Mouse (Mus musculus): ENCODE results near the gene Irf5. TPM values are rescaled to one million over a fixed set of nuclear protein-coding genes. Genes with fewer than 3 reads are reported as not detected.
A peak's percentile ranks its signal among the peaks of the same experiment; 100 is the strongest.

The Irf5 gene
- polyA plus RNA-seq, 1 experiment, result 14.9 TPM

DNA sequence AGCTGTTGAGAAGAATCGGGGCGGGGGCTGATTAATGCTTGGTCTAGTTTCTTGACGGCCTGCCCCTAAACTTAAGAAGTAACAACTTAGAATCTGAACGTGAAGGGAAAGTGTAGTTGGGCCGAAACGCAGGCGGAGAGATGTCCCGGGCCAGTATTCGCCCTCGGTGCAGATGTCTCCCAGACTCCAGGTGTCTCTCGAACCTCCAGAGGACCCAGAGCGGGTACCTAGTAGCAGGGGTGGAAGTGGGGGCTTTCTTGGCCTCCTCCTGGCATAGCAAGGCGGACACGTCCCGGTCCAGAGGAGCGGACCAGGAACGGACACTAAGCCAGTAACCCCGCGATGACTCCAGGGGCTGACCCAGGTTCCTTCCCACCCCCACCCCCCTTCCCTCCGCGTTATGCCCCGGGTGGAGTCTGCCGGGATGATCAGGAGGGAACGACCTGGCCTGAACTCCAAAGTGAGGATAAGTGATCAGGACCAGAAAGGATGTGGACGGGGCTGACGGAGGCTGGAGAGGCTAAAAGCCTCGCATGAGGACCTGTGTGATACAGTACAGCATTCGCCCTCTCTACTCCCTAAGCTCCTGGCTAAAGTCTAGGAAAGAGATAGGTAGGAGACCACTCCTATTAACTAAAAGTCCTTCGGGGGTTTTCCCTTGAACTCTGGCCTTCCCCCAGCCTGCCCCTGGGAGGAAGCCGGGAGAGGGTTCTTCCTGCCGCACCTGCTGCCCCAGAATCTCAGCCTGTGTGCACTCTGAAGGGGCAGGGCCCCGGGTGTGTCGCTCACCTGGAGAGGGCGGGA is 1.1 kb downstream of the Irf5 start:
- no peak; the same call in 1 of the 2 replicates for TF ChIP-seq POLR2A (IDR thresholded peaks at IDR 0.05; ENCODE audit: low read depth, low read length)
- TF ChIP-seq CTCF (IDR thresholded peaks at IDR 0.05; ENCODE audit: extremely low read depth, insufficient read length, insufficient replicate concordance, low read depth, low read length), result no peak
- Histone ChIP-seq H3K27me3 (ENCODE audit: control insufficient read depth, insufficient read depth, low read length) (peaks cover 9% of the 10 kb centered on the region), H3K4me1 (ENCODE audit: control insufficient read depth, insufficient read depth, insufficient read length, low read length) (peaks cover 21% of the 10 kb centered on the region; the same call in 1 of the 2 replicates), H3K27ac (ENCODE audit: insufficient read depth, low read depth, low read length) (peak overlapping the region; percentile 53; the same call in 1 of the 2 replicates), H3K36me3 (ENCODE audit: control insufficient read depth, insufficient read depth, low read length) (no peaks in the 10 kb centered on the region), H3K4me3 (ENCODE audit: low read depth, low read length) (peak overlapping the region; percentile 81)
- WGBS, result 5% methylated on average over 34 of the region's 34 CpGs

DNA sequence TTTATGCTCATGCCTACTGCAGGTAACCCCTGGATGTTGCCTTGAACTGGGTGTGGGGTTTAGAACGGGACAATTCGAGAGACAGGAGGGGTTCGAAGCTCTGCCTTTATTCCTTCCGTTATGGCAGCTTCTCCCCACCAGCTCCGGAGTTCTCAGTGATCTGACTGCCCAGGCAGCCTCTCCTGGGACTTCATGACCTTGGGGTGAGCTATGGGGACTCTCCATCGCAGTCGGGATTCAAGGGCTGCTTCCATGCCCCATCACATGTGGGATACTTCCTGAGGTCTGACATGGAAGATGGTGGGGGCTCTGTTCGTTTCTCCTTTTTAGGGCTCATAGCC is 1.7 kb downstream of the Irf5 start:
- Histone ChIP-seq H3K27ac (ENCODE audit: insufficient read depth, low read depth, low read length) (peak overlapping the region; percentile 53), H3K4me1 (ENCODE audit: control insufficient read depth, insufficient read depth, insufficient read length, low read length) (peaks cover 21% of the 10 kb centered on the region; the same call in 1 of the 2 replicates), H3K36me3 (ENCODE audit: control insufficient read depth, insufficient read depth, low read length) (no peaks in the 10 kb centered on the region), H3K4me3 (ENCODE audit: low read depth, low read length) (peak overlapping the region; percentile 81), H3K27me3 (ENCODE audit: control insufficient read depth, insufficient read depth, low read length) (peaks cover 9% of the 10 kb centered on the region)
- TF ChIP-seq POLR2A (IDR thresholded peaks at IDR 0.05; ENCODE audit: low read depth, low read length) (0 out of 2 replicates have a peak, but pooled peaks have one; percentile 13), CTCF (IDR thresholded peaks at IDR 0.05; ENCODE audit: extremely low read depth, insufficient read length, insufficient replicate concordance, low read depth, low read length) (no peak)
- 10% methylated on average over 8 of the region's 8 CpGs for WGBS

DNA sequence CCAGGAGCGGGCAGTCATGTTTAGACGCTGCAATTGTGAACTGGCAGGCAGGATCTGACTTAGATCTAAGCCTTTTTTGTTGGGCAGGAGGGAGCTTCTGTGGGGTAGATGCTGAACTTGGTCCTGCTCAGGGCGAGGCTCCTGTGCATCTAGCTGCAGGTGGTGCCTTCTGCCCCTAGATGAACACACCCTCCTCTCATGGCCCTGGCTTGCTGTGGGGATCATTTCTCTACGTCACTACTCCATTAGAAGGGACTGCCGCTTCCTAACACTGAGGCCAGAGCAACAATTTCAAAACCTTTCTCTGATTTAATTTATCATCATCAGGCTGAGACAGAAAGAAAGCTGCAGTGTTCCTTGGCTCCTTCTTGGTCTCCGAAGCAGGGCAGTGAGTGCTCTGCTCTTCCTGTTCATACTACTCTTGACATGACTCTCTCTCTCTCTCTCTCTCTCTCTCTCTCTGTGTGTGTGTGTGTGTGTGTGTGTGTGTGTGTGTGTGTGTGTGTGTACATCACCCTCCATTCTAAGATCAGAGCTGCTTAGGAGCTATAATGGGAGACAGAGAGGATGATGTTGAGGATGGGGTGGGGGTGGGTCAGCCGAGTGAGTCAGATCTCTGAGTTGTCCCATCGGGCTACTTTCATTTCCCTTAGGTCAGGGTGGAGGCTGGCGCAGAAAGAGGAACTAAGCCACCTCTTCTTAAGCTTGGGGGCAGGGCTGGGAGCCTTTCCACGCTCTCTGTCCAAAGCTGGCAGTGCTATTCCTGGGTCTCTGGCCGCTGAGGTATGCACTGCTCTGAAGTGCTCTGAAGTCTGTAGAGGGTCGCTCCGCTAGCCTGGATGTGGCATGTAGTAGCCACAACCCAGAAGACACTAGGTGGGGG is 2.4 kb downstream of the Irf5 start:
- Histone ChIP-seq H3K27me3 (ENCODE audit: control insufficient read depth, insufficient read depth, low read length) (peaks cover 9% of the 10 kb centered on the region), H3K4me3 (ENCODE audit: low read depth, low read length) (peak overlapping the region; percentile 81), H3K27ac (ENCODE audit: insufficient read depth, low read depth, low read length) (peak overlapping the region; percentile 53), H3K36me3 (ENCODE audit: control insufficient read depth, insufficient read depth, low read length) (no peaks in the 10 kb centered on the region), H3K4me1 (ENCODE audit: control insufficient read depth, insufficient read depth, insufficient read length, low read length) (peaks cover 18% of the 10 kb centered on the region; the same call in 1 of the 2 replicates)
- 25% methylated on average over 13 of the region's 13 CpGs for WGBS
- TF ChIP-seq CTCF (IDR thresholded peaks at IDR 0.05; ENCODE audit: extremely low read depth, insufficient read length, insufficient replicate concordance, low read depth, low read length) (no peak), POLR2A (IDR thresholded peaks at IDR 0.05; ENCODE audit: low read depth, low read length) (no peak)

- WGBS, result 25% methylated on average over 2 of the region's 2 CpGs
- Histone ChIP-seq H3K4me1 (ENCODE audit: control insufficient read depth, insufficient read depth, insufficient read length, low read length) (peaks cover 17% of the 10 kb centered on the region; the same call in 1 of the 2 replicates), H3K27ac (ENCODE audit: insufficient read depth, low read depth, low read length) (peak overlapping the region; percentile 53)
These were observed 3.0 kb downstream of the Irf5 start for GRCm38 (mm10) chr6:29529444-29529820.

DNA sequence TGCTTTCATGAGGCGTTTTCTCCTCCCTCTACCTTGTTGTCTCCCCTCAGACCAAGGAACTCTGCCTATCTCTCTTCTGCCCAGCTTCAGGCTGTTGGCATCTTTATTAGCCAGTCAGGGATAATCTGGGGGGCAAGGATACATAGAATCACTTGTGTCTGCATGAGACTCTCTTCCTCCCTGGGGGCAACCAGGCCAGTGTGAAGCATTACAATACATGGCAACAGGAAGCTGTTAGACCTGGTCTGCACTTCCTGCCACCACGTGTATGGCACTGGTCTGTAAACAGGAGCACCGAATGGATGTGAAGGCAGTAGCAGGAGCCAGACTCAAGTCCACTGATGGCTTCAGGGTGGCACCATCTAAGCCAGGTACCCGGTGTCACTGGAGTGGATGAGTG is 3.6 kb downstream of the Irf5 start:
- Histone ChIP-seq H3K4me3 (ENCODE audit: low read depth, low read length) (no peak overlapping the region), H3K36me3 (ENCODE audit: control insufficient read depth, insufficient read depth, low read length) (no peaks in the 10 kb centered on the region), H3K4me1 (ENCODE audit: control insufficient read depth, insufficient read depth, insufficient read length, low read length) (peaks cover 17% of the 10 kb centered on the region; the same call in 1 of the 2 replicates), H3K27ac (ENCODE audit: insufficient read depth, low read depth, low read length) (no peak overlapping the region), H3K27me3 (ENCODE audit: control insufficient read depth, insufficient read depth, low read length) (peaks cover 9% of the 10 kb centered on the region)
- WGBS, result 57% methylated on average over 4 of the region's 4 CpGs
- TF ChIP-seq CTCF (IDR thresholded peaks at IDR 0.05; ENCODE audit: extremely low read depth, insufficient read length, insufficient replicate concordance, low read depth, low read length) (no peak), POLR2A (IDR thresholded peaks at IDR 0.05; ENCODE audit: low read depth, low read length) (no peak)

More at GRCm38 (mm10) chr6:29529444-29529820, 3.0 kb downstream of the Irf5 start:
- peaks cover 9% of the 10 kb centered on the region for H3K27me3 ChIP-seq (ENCODE audit: control insufficient read depth, insufficient read depth, low read length)
- no peak for TF ChIP-seq CTCF (IDR thresholded peaks at IDR 0.05; ENCODE audit: extremely low read depth, insufficient read length, insufficient replicate concordance, low read depth, low read length)
- TF ChIP-seq POLR2A (IDR thresholded peaks at IDR 0.05; ENCODE audit: low read depth, low read length), result no peak
- H3K4me3 ChIP-seq (ENCODE audit: low read depth, low read length), result peak overlapping the region; percentile 50
- H3K36me3 ChIP-seq (ENCODE audit: control insufficient read depth, insufficient read depth, low read length), result no peaks in the 10 kb centered on the region

GRCm38 (mm10) chr6:29535316-29535715 is 8.9 kb downstream of the Irf5 start:
- H3K36me3 ChIP-seq (ENCODE audit: control insufficient read depth, insufficient read depth, low read length), result peaks cover 5% of the 10 kb centered on the region
- H3K4me1 ChIP-seq (ENCODE audit: control insufficient read depth, insufficient read depth, insufficient read length, low read length), result no peaks in the 10 kb centered on the region
- no peak overlapping the region for H3K4me3 ChIP-seq (ENCODE audit: low read depth, low read length)
- 60% methylated on average over 6 of the region's 6 CpGs for WGBS
- no peak for TF ChIP-seq CTCF (IDR thresholded peaks at IDR 0.05; ENCODE audit: extremely low read depth, insufficient read length, insufficient replicate concordance, low read depth, low read length)
- H3K27me3 ChIP-seq (ENCODE audit: control insufficient read depth, insufficient read depth, low read length), result no peaks in the 10 kb centered on the region
- no peak overlapping the region for H3K27ac ChIP-seq (ENCODE audit: insufficient read depth, low read depth, low read length)

Measured in small intestine, adult 2 months (tissue).